Mouse (Mus musculus): ENCODE results near the gene H2afx. TPM values are rescaled to one million over a fixed set of nuclear protein-coding genes. Genes with fewer than 3 reads are reported as not detected.
A peak's percentile ranks its signal among the peaks of the same experiment; 100 is the strongest.

The H2afx gene
- total and polyA plus RNA-seq, 3 experiments, result 89.6 to 828 TPM; not detected in 1

DNA sequence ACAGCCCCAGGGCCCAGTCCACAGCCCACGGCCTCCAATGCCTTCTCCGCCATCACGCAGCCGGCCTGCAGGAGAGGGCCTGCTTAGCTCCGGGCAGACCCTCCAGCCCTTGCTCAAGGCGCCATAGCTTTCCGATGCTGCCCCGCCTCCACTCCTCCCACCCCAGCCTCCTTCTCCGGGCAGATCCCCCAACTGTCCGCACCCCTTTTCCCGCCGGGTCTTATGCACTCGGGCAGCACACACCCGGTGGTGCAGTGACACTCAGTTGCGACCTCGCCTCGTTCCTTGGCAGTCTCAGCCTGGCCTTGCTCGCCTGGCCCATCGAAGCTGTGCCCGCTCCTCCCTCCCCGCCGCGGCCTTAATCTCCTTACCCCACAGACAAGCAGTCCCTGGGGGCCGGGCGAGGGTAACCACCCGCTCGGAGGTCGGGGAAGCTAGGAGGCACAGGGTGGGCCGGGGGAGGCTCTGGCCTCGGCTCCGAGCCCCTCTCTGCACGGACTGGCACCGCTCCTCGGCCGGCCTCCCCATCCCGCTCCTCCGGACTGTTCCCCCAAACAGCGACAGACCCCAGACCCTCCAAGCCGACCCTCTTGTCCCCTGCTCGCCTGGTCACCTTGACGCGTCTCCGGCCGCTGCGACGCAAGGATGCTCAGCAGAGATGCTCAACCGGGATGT is 47.0 kb upstream of the H2afx start:
- Histone ChIP-seq H3K4me3 (ENCODE audit: control insufficient read depth in 1 of 2, insufficient read depth in 1 of 2, low read depth in 2 of 2, low read length in 2 of 2) (peak overlapping the region; percentile 70), H3K27me3 (ENCODE audit: control insufficient read depth in 1 of 2, insufficient read depth in 2 of 2, low read length in 2 of 2) (no peaks in the 10 kb centered on the region), H3K79me2 (ENCODE audit: control insufficient read depth, insufficient read depth, low read length, poor library complexity) (peaks cover 8% of the 10 kb centered on the region; the same call in 1 of the 2 replicates), H3K36me3 (ENCODE audit: control insufficient read depth in 1 of 2, insufficient read depth in 2 of 2, low read length in 2 of 2) (peaks cover 4 to 11% of the 10 kb centered on the region in 2 experiments), H3K9me3 (replicated peaks; ENCODE audit: insufficient read depth, low read length) (no peaks in the 10 kb centered on the region), H3K4me1 (ENCODE audit: control insufficient read depth in 1 of 2, insufficient read depth in 2 of 2, low read length in 2 of 2) (peaks cover 8 to 22% of the 10 kb centered on the region in 2 experiments), H3K27ac (ENCODE audit: control insufficient read depth, low read depth, low read length) (peak overlapping the region; percentile 95), H3K9ac (ENCODE audit: control insufficient read depth, low read depth, low read length, poor library complexity, severe bottlenecking) (peak overlapping the region; percentile 64)
- DNase-seq (ENCODE audit: low read depth, low spot score), result peak; percentile 64
- TF ChIP-seq ZKSCAN1 (IDR thresholded peaks at IDR 0.05; ENCODE audit: low read depth, low read length), result no peak
- no peak for TF ChIP-seq ZNF384 (IDR thresholded peaks at IDR 0.05; ENCODE audit: low read depth, low read length)
- TF ChIP-seq UBTF (IDR thresholded peaks at IDR 0.05; ENCODE audit: borderline replicate concordance, insufficient read depth, low read depth, low read length), result peak; percentile 85; the same call in 1 of the 2 replicates
- no peak for TF ChIP-seq E2F4 (IDR thresholded peaks at IDR 0.05; ENCODE audit: borderline replicate concordance, low read depth, low read length)
- TF ChIP-seq USF1 (IDR thresholded peaks at IDR 0.05; ENCODE audit: low read depth, low read length), result no peak
- peak; percentile 11; the same call in 1 of the 2 replicates for TF ChIP-seq MXI1 (IDR thresholded peaks at IDR 0.05; ENCODE audit: low read depth, low read length)
- TF ChIP-seq POLR2A (IDR thresholded peaks at IDR 0.05; ENCODE audit: control insufficient read depth in 1 of 2, insufficient read depth in 1 of 2, low read depth in 1 of 2, low read length in 2 of 2, poor library complexity in 1 of 2), result no peak
- TF ChIP-seq POLR2AphosphoS5 (IDR thresholded peaks at IDR 0.05; ENCODE audit: borderline replicate concordance, low read depth, low read length), result 0 out of 2 replicates have a peak, but pooled peaks have one; percentile 50

DNA sequence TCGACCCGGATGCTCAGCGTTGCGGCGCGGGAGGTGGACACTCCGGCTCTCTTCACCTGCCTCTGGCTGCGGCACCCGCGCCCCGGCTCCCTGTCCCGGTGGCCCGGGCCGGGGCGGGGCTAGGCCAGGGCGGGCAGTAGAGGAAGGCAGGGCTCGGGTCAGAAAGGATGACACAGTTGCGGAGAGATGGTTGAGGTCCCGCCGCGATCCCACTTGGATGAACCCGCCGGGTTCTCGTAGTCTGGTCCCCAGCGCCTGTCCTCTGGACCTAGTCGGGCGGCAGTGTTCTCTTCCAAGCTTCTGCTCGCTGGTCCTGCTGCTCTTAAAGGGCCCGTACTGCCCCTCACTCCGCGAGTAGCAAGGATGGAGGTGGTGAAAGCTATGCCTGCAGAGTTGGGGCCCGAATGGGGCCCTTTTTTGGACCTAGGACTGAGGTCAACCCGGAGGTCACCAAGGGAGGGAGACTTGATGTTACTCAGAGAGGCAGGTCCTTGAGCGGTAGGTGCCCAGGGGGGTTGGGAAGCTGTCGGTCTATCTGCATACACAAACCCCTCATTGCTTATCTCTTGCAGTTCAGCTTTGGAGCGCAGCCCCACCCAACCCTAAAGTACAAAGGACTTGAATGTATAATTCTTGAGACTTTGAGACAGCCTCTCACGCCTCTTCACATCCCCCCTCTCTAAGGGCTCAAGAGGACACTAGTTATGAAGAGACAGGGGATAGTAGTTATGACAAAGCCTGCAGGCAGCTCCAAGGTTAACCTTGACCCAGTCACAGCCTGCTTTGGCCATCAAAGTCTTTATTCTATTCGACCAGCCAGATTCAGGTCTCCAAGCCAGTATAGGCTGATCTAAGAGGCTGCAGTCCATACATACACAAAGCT is 46.2 kb upstream of the H2afx start, which contains the start of gene Abcg4:
Gene Abcg4, minus strand, starts transcription at position 540 of the 883 bp plus-strand sequence.
- Histone ChIP-seq H3K36me3 (ENCODE audit: control insufficient read depth in 1 of 2, insufficient read depth in 2 of 2, low read length in 2 of 2) (peaks cover 4 to 11% of the 10 kb centered on the region in 2 experiments), H3K4me1 (ENCODE audit: control insufficient read depth in 1 of 2, insufficient read depth in 2 of 2, low read length in 2 of 2) (peaks cover 8 to 22% of the 10 kb centered on the region in 2 experiments), H3K27ac (ENCODE audit: control insufficient read depth, low read depth, low read length) (peak within 1 kb of the TSS; percentile 95), H3K9me3 (replicated peaks; ENCODE audit: insufficient read depth, low read length) (no peaks in the 10 kb centered on the region), H3K79me2 (ENCODE audit: control insufficient read depth, insufficient read depth, low read length, poor library complexity) (peaks cover 8% of the 10 kb centered on the region; the same call in 1 of the 2 replicates), H3K27me3 (ENCODE audit: control insufficient read depth in 1 of 2, insufficient read depth in 2 of 2, low read length in 2 of 2) (no peaks in the 10 kb centered on the region), H3K4me3 (ENCODE audit: control insufficient read depth in 1 of 2, insufficient read depth in 1 of 2, low read depth in 2 of 2, low read length in 2 of 2) (peak within 1 kb of the TSS; percentile 70), H3K9ac (ENCODE audit: control insufficient read depth, low read depth, low read length, poor library complexity, severe bottlenecking) (peak within 1 kb of the TSS; percentile 64)
- DNase-seq (ENCODE audit: low read depth, low spot score), result peak; percentile 92
- no peak for TF ChIP-seq ELF1 (IDR thresholded peaks at IDR 0.05; ENCODE audit: low read depth, low read length)
- TF ChIP-seq GABPA (IDR thresholded peaks at IDR 0.05; ENCODE audit: low read depth, low read length), result no peak
- TF ChIP-seq POLR2AphosphoS5 (IDR thresholded peaks at IDR 0.05; ENCODE audit: borderline replicate concordance, low read depth, low read length), result no peak
- no peak; the same call in 1 of the 2 replicates for TF ChIP-seq ZMIZ1 (IDR thresholded peaks at IDR 0.05; ENCODE audit: low read depth, low read length)
- TF ChIP-seq ZNF384 (IDR thresholded peaks at IDR 0.05; ENCODE audit: low read depth, low read length), result no peak
- TF ChIP-seq USF2 (IDR thresholded peaks at IDR 0.05; ENCODE audit: borderline replicate concordance in 1 of 2, insufficient read depth in 1 of 2, low read depth in 1 of 2, low read length in 2 of 2), result no peak
- peak; percentile 29; the same call in 1 of the 2 replicates for TF ChIP-seq NELFE (IDR thresholded peaks at IDR 0.05; ENCODE audit: low read depth, low read length)
- peak; percentile 71; the same call in 1 of the 2 replicates for TF ChIP-seq SIN3A (IDR thresholded peaks at IDR 0.05; ENCODE audit: low read length)
- peak; percentile 77 for TF ChIP-seq ETS1 (IDR thresholded peaks at IDR 0.05; ENCODE audit: low read depth, low read length)
- TF ChIP-seq EP300 (IDR thresholded peaks at IDR 0.05; ENCODE audit: low read depth in 1 of 2, low read length in 2 of 2), result peak; percentile 84 to 88
- TF ChIP-seq E2F4 (IDR thresholded peaks at IDR 0.05; ENCODE audit: borderline replicate concordance, low read depth, low read length), result no peak
- peak; percentile 56; the same call in 1 of the 2 replicates for TF ChIP-seq TBP (IDR thresholded peaks at IDR 0.05; ENCODE audit: low read depth, low read length)
- no peak; the same call in 1 of the 2 replicates for TF ChIP-seq KAT2A (conservative IDR thresholded peaks at IDR 0.05; ENCODE audit: low read depth, low read length)
- TF ChIP-seq RAD21 (IDR thresholded peaks at IDR 0.05; ENCODE audit: low read depth, low read length), result no peak
- TF ChIP-seq MAZ (IDR thresholded peaks at IDR 0.05; ENCODE audit: low read depth, low read length), result peak; percentile 71
- TF ChIP-seq BHLHE40 (IDR thresholded peaks at IDR 0.05; ENCODE audit: borderline replicate concordance, low read depth, low read length), result no peak; the same call in 1 of the 2 replicates
- TF ChIP-seq MAX (IDR thresholded peaks at IDR 0.05; ENCODE audit: low read length), result no peak
- TF ChIP-seq CHD2 (IDR thresholded peaks at IDR 0.05; ENCODE audit: low read length), result peak; percentile 54; the same call in 1 of the 2 replicates
- peak; percentile 93 for TF ChIP-seq TCF12 (IDR thresholded peaks at IDR 0.05; ENCODE audit: low read depth, low read length)
- TF ChIP-seq MYB (IDR thresholded peaks at IDR 0.05; ENCODE audit: low read depth, low read length), result no peak
- 0 out of 2 replicates have a peak, but pooled peaks have one; percentile 12 for TF ChIP-seq MAFK (IDR thresholded peaks at IDR 0.05; ENCODE audit: borderline replicate concordance, low read depth, low read length)
- TF ChIP-seq MYC (IDR thresholded peaks at IDR 0.05; ENCODE audit: low read depth, low read length), result no peak

Measured in MEL (cell line).